Mouse (Mus musculus): Measurements from ENCODE around the gene Crtap. TPM values are rescaled to one million over a fixed set of nuclear protein-coding genes. Genes with fewer than 3 reads are reported as not detected.
A peak's percentile ranks its signal among the peaks of the same experiment; 100 is the strongest.
"Not testable (repeated sequence)": the region's sequence is repeated elsewhere in the genome, so short reads cannot be mapped to it uniquely, and the experiment has no call there.

Gene Crtap
- total and polyA plus RNA-seq, 2 experiments from 2014 or later = 22.7 to 34.2 TPM

GRCm38 (mm10) chr9:114400588-114400948 lies 10.1 kb upstream of the Crtap start:
- no peak for TF ChIP-seq CTCF (IDR thresholded peaks at IDR 0.05; ENCODE audit: low read depth)
- Histone ChIP-seq H3K27ac (peak overlapping the region; percentile 94; the same call in 1 of the 2 replicates), H3K9me3 (ENCODE audit: low read length) (no peaks in the 10 kb centered on the region), H3K4me2 (ENCODE audit: low read depth, low read length) (peak overlapping the region; percentile 80), H3K4me3 (ENCODE audit: low read length) (peak overlapping the region; percentile 88), H3K4me1 (ENCODE audit: insufficient read depth, low read length) (peaks cover 8% of the 10 kb centered on the region), H3K27me3 (ENCODE audit: insufficient read depth, low read length) (no peaks in the 10 kb centered on the region), H3K36me3 (ENCODE audit: insufficient read depth, low read length) (0 out of 2 replicates have a peak, but pooled peaks cover 5% of the 10 kb centered on the region), H3K9ac (replicated peaks; ENCODE audit: low read length) (peak overlapping the region; percentile 82)
- ATAC-seq (no peak), DNase-seq (ENCODE audit: low spot score) (no peak)
- 20% methylated on average over 5 of the region's 5 CpGs for WGBS

GRCm38 (mm10) chr9:114399680-114400079 lies 9.2 kb upstream of the Crtap start:
- Histone ChIP-seq H3K27ac (no peak overlapping the region), H3K9ac (replicated peaks; ENCODE audit: low read length) (no peak overlapping the region), H3K36me3 (ENCODE audit: insufficient read depth, low read length) (0 out of 2 replicates have a peak, but pooled peaks cover under 1% of the 10 kb centered on the region), H3K4me2 (ENCODE audit: low read depth, low read length) (no peak overlapping the region), H3K27me3 (ENCODE audit: insufficient read depth, low read length) (no peaks in the 10 kb centered on the region), H3K9me3 (ENCODE audit: low read length) (no peaks in the 10 kb centered on the region), H3K4me3 (ENCODE audit: low read length) (no peak overlapping the region), H3K4me1 (ENCODE audit: insufficient read depth, low read length) (peaks cover 8% of the 10 kb centered on the region)
- ATAC-seq (no peak), DNase-seq (ENCODE audit: low spot score) (no peak)
- 93% methylated on average over 12 of the region's 12 CpGs for WGBS
- no peak for TF ChIP-seq CTCF (IDR thresholded peaks at IDR 0.05; ENCODE audit: low read depth)

DNA sequence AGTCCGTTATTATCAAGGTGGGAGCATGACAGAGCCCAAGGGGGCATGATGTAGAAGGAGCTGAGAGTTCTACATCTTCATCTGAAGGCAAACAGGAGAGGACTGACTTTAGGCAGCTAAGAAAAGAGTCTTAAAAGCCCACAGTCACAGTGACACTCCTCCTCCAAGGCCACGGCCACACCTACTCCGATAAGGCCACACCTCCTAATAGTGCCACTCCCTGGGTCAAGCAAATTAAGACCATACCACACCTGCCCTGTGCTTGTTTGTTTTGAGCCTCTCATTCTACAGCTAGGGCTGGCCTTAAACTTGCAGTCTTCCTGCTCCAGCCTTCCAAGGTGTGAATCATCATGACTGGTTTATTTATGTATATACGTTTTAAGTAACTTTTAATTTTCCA lies 4.8 kb upstream of the Crtap start:
- WGBS = 89% methylated on average over 4 of the region's 4 CpGs
- H3K9ac ChIP-seq (replicated peaks; ENCODE audit: low read length) = no peak overlapping the region
- H3K4me3 ChIP-seq (ENCODE audit: low read length) = no peak overlapping the region
- TF ChIP-seq CTCF (IDR thresholded peaks at IDR 0.05; ENCODE audit: low read depth) = no peak
- DNase-seq (ENCODE audit: low spot score) (no peak), ATAC-seq (no peak)
- no peak overlapping the region for H3K27ac ChIP-seq
- no peaks in the 10 kb centered on the region for H3K27me3 ChIP-seq (ENCODE audit: insufficient read depth, low read length)
- no peaks in the 10 kb centered on the region for H3K4me1 ChIP-seq (ENCODE audit: insufficient read depth, low read length)
- no peaks in the 10 kb centered on the region for H3K9me3 ChIP-seq (ENCODE audit: low read length)
- no peak overlapping the region for H3K4me2 ChIP-seq (ENCODE audit: low read depth, low read length)
- no peaks in the 10 kb centered on the region for H3K36me3 ChIP-seq (ENCODE audit: insufficient read depth, low read length)

- Histone ChIP-seq H3K4me1 (ENCODE audit: insufficient read depth, low read length) (no peaks in the 10 kb centered on the region), H3K4me3 (ENCODE audit: low read length) (no peak overlapping the region), H3K4me2 (ENCODE audit: low read depth, low read length) (no peak overlapping the region), H3K36me3 (ENCODE audit: insufficient read depth, low read length) (no peaks in the 10 kb centered on the region), H3K9me3 (ENCODE audit: low read length) (no peaks in the 10 kb centered on the region), H3K27me3 (ENCODE audit: insufficient read depth, low read length) (no peaks in the 10 kb centered on the region), H3K27ac (no peak overlapping the region), H3K9ac (replicated peaks; ENCODE audit: low read length) (no peak overlapping the region)
- ATAC-seq (no peak), DNase-seq (ENCODE audit: low spot score) (no peak)
- 88% methylated on average over 8 of the region's 8 CpGs for WGBS
- TF ChIP-seq CTCF (IDR thresholded peaks at IDR 0.05; ENCODE audit: low read depth) = no peak
These were observed 4.2 kb upstream of the Crtap start for GRCm38 (mm10) chr9:114394677-114395076.

DNA sequence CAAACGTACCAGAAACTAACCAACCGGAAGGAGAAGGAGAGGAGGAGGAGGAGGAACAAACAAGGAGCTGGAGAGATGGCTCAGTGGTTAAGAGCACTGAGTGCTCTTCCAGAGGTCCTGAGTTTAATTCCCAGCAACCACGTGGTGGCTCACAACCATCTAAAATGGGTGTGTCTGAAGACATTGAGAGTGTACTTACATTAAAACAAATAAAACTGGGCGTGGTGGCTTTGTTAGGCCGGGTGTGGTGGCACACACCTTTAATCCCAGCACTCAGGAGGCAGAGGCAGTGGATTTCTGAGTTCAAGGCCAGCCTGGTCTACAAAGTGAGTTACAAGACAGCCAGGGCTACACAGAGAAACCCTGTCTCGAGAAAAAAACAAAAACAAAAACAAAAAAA lies 3.7 kb upstream of the Crtap start:
- not testable (repeated sequence) for H3K4me2 ChIP-seq (ENCODE audit: low read depth, low read length); DNase-seq (ENCODE audit: low spot score); H3K36me3 ChIP-seq (ENCODE audit: insufficient read depth, low read length); ATAC-seq; H3K27ac ChIP-seq; H3K9ac ChIP-seq (replicated peaks; ENCODE audit: low read length); H3K27me3 ChIP-seq (ENCODE audit: insufficient read depth, low read length); H3K4me3 ChIP-seq (ENCODE audit: low read length); H3K4me1 ChIP-seq (ENCODE audit: insufficient read depth, low read length); H3K9me3 ChIP-seq (ENCODE audit: low read length)
- WGBS = 67% methylated on average over 6 of the region's 6 CpGs

GRCm38 (mm10) chr9:114390749-114391075 lies 237 bp upstream of the Crtap start:
- DNase-seq (ENCODE audit: low spot score) (no peak), ATAC-seq (no peak)
- Histone ChIP-seq H3K9me3 (ENCODE audit: low read length) (no peaks in the 10 kb centered on the region), H3K36me3 (ENCODE audit: insufficient read depth, low read length) (no peaks in the 10 kb centered on the region), H3K4me1 (ENCODE audit: insufficient read depth, low read length) (no peaks in the 10 kb centered on the region), H3K27ac (no peak overlapping the region), H3K4me2 (ENCODE audit: low read depth, low read length) (peak overlapping the region; percentile 88), H3K9ac (replicated peaks; ENCODE audit: low read length) (peak overlapping the region; percentile 77), H3K4me3 (ENCODE audit: low read length) (peak overlapping the region; percentile 65), H3K27me3 (ENCODE audit: insufficient read depth, low read length) (no peaks in the 10 kb centered on the region)
- TF ChIP-seq CTCF (IDR thresholded peaks at IDR 0.05; ENCODE audit: low read depth) = no peak
- 5% methylated on average over 10 of the region's 10 CpGs for WGBS

GRCm38 (mm10) chr9:114389371-114389904 lies 1.0 kb downstream of the Crtap start:
- DNase-seq (ENCODE audit: low spot score) = peak; percentile 13
- WGBS = 83% methylated on average over 8 of the region's 8 CpGs
- H3K4me2 ChIP-seq (ENCODE audit: low read depth, low read length) = peak overlapping the region; percentile 88
- H3K27me3 ChIP-seq (ENCODE audit: insufficient read depth, low read length) = no peaks in the 10 kb centered on the region
- H3K36me3 ChIP-seq (ENCODE audit: insufficient read depth, low read length) = peaks cover 2% of the 10 kb centered on the region; the same call in 1 of the 2 replicates
- H3K4me3 ChIP-seq (ENCODE audit: low read length) = peak overlapping the region; percentile 65
- H3K27ac ChIP-seq = peak overlapping the region; percentile 69; the same call in 1 of the 2 replicates
- peak; percentile 61 for TF ChIP-seq CTCF (IDR thresholded peaks at IDR 0.05; ENCODE audit: low read depth)
- H3K9ac ChIP-seq (replicated peaks; ENCODE audit: low read length) = no peak overlapping the region
- no peaks in the 10 kb centered on the region for H3K9me3 ChIP-seq (ENCODE audit: low read length)
- no peaks in the 10 kb centered on the region for H3K4me1 ChIP-seq (ENCODE audit: insufficient read depth, low read length)
- peak; percentile 55 for ATAC-seq
